Mouse (Mus musculus) G1E (cell line): ENCODE results near the gene Zfp46. TPM values are rescaled to one million over a fixed set of nuclear protein-coding genes. Genes with fewer than 3 reads are reported as not detected.

Source experiments
- ATAC-seq: 2 replicates; pipeline ENCODE4 v1.8.0; 2016; ENCODE audit warnings: mild to moderate bottlenecking; ENCODE audit not compliant: insufficient number of reproducible peaks, poor library complexity, low FRiP score, severe bottlenecking; ENCODE audit errors: extremely low read depth
- DNase-seq: peaks from one replicate; pipeline ENCODE4 v3.0.0; 2012; ENCODE audit warnings: low spot score
- H3K27me3 ChIP-seq: 2 replicates; pipeline ENCODE4 v1.6.1; 2012; ENCODE audit warnings: mild to moderate bottlenecking, low read length, inconsistent platforms; ENCODE audit not compliant: insufficient read depth
- H3K36me3 ChIP-seq: replicated peaks from 2 replicates; pipeline ENCODE3; 2012; ENCODE audit warnings: mild to moderate bottlenecking, inconsistent platforms
- H3K4me1 ChIP-seq: 2 replicates; pipeline ENCODE4 v1.6.1; 2012; ENCODE audit warnings: low read depth, low read length, inconsistent platforms, mixed read lengths; ENCODE audit not compliant: insufficient read depth
- H3K4me3 ChIP-seq: 2 replicates; pipeline ENCODE4 v1.5.1; 2012; ENCODE audit warnings: low read depth, mild to moderate bottlenecking, inconsistent platforms, low read length, moderate library complexity, mixed read lengths
- H3K9me3 ChIP-seq: replicated peaks from 2 replicates; pipeline ENCODE4 v1.6.1; 2012; ENCODE audit warnings: inconsistent platforms
- CTCF ChIP-seq: IDR thresholded peaks from 2 replicates; pipeline ENCODE4 v1.5.1; 2012; ENCODE audit warnings: low read depth, low read length, inconsistent platforms, mixed read lengths
- GATA1 ChIP-seq: IDR thresholded peaks from 2 replicates; pipeline ENCODE4 v1.6.1; 2012; ENCODE audit warnings: borderline replicate concordance, low read length, inconsistent platforms, mixed read lengths
- GATA2 ChIP-seq: IDR thresholded peaks from 2 replicates; pipeline ENCODE4 v1.6.1; 2012; ENCODE audit warnings: low read depth, low read length, inconsistent platforms, borderline replicate concordance
- POLR2AphosphoS5 ChIP-seq: IDR thresholded peaks from 2 replicates; pipeline ENCODE4 v1.6.1; 2012; ENCODE audit warnings: low read depth, low read length, inconsistent platforms; ENCODE audit not compliant: insufficient replicate concordance
- TAL1 ChIP-seq: conservative IDR thresholded peaks from 2 replicates; pipeline ENCODE4 v1.6.1; 2012; ENCODE audit warnings: low read depth, low read length, inconsistent platforms, mixed read lengths
- polyA plus RNA-seq: library from polyadenylated mRNA; stranded (reverse); fragments of >175 nt; gene quantifications from 2 replicates; pipeline ENCODE4 v1.2.3, GENCODE M21; 2012
- total RNA-seq, 2 experiments: library from RNA; stranded (forward) in 1 of 2; stranded (reverse) in 1 of 2; fragments of 200-1000 nt in 1 of 2; fragments of >200 nt in 1 of 2; fragmentation: Nextera tagmentation in 1 of 2; gene quantifications; 2 replicates each; pipeline ENCODE4 v1.2.3; 2014 to 2017

The Zfp46 gene
- total RNA-seq (2014; fragmentation: Nextera tagmentation) (17.7 and 19.9 TPM in 2 replicates), total RNA-seq (2017) (13.2 and 13.9 TPM in 2 replicates), polyA plus RNA-seq (6.1 and 6.7 TPM in 2 replicates)

DNA sequence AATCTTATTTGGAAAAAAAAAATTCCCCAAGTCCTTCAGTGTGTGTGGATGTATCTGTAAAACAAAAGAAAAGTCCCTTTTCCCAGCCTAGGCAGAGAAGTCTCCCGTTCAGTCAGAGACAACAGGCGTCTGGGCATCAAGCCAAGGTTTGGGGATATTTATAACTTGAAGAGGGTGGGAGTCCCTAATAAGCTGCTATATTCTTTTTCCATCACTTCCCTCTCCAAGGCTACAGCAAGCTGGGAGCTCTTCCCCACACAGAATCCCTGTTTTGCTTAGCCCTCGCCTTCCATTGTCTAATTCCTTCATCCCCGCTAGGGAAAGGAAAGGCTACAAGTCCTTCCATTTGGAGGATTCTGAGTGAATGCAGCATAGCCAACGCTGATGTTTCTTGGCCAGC is at the start of gene Zfp46:
Gene Zfp46, plus strand, starts transcription at position 229 of the 400 bp plus-strand sequence.
- TF ChIP-seq TAL1 (no peak), POLR2AphosphoS5 (no peak)
- peaks cover 15% of the 10 kb centered on the region for H3K27me3 ChIP-seq
- peaks cover 27% of the 10 kb centered on the region for H3K4me1 ChIP-seq
- peak within 1 kb of the TSS; percentile 77 for H3K4me3 ChIP-seq
- ATAC-seq (no peak), DNase-seq (no peak)
- peaks cover 4% of the 10 kb centered on the region; the same call in 1 of the 2 replicates for H3K9me3 ChIP-seq
- H3K36me3 ChIP-seq, result peaks cover 23% of the 10 kb centered on the region

- ATAC-seq (no peak), DNase-seq (no peak)
- Histone ChIP-seq H3K9me3 (0 out of 2 replicates have a peak, but pooled peaks cover 4% of the 10 kb centered on the region), H3K4me3 (no peak overlapping the region), H3K36me3 (no peaks in the 10 kb centered on the region), H3K27me3 (peaks cover 58% of the 10 kb centered on the region), H3K4me1 (peaks cover 4% of the 10 kb centered on the region)
- no peak for TF ChIP-seq TAL1
- TF ChIP-seq POLR2AphosphoS5, result no peak
- TF ChIP-seq GATA1, result no peak
- TF ChIP-seq GATA2, result no peak
- TF ChIP-seq CTCF, result no peak
Measured at GRCm38 (mm10) chr4:136238669-136239068, 45.8 kb upstream of the Zfp46 start.

- H3K4me3 ChIP-seq, result no peak overlapping the region
- no peak for TF ChIP-seq POLR2AphosphoS5
- no peak for TF ChIP-seq GATA1
- TF ChIP-seq CTCF, result no peak
- no peak for TF ChIP-seq GATA2
- no peak for TF ChIP-seq TAL1
- H3K36me3 ChIP-seq, result no peaks in the 10 kb centered on the region
- peaks cover 4% of the 10 kb centered on the region for H3K4me1 ChIP-seq
- ATAC-seq (no peak), DNase-seq (no peak)
- 0 out of 2 replicates have a peak, but pooled peaks cover 4% of the 10 kb centered on the region for H3K9me3 ChIP-seq
- peaks cover 56% of the 10 kb centered on the region for H3K27me3 ChIP-seq
Measured at GRCm38 (mm10) chr4:136239111-136239510, 45.4 kb upstream of the Zfp46 start.

DNA sequence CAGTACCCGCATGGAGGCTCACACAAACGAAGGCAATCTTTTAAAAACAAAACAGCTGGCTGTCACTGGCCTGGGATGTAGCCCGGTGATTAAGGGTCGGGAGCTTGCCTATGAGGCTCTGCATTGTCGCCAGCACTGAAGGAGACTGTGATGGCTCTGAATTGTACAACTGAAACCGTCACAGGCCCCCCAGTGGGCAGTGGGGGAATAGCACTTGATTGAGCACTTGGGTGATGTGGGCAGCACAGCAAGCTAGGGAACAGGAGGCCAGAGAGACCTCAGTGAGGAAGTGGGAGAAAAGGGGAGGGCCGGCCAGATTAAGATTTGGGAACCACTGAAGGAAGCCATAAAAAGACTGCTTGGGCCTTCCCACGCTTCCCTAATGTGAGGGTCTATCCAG is 44.9 kb upstream of the Zfp46 start:
- 0 out of 2 replicates have a peak, but pooled peaks cover 4% of the 10 kb centered on the region for H3K9me3 ChIP-seq

DNA sequence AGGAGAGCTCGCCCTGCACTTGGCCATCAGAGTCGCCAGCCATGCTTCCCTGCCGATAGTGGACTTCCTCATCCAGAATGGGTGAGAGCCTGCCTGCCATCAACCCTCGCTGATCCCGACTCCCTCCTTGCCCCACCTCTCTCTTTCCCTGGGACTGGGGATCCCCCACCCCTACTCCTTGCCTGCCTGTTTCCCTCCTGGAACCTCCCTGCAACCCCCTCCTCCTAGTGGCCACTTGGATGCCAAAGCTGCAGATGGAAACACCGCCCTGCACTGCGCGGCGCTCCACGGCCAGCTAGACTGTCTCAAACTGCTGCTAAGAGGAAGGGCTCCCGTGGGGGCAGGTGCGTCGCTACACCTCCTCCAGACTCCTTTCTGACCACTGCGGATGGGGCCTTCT is 44.4 kb upstream of the Zfp46 start:
- Histone ChIP-seq H3K27me3 (peaks cover 57% of the 10 kb centered on the region), H3K4me1 (peaks cover 4% of the 10 kb centered on the region), H3K4me3 (no peak overlapping the region), H3K36me3 (no peaks in the 10 kb centered on the region), H3K9me3 (0 out of 2 replicates have a peak, but pooled peaks cover 4% of the 10 kb centered on the region)
- no peak for TF ChIP-seq GATA2
- TF ChIP-seq GATA1, result no peak
- TF ChIP-seq CTCF, result no peak
- TF ChIP-seq POLR2AphosphoS5, result no peak
- TF ChIP-seq TAL1, result no peak
- ATAC-seq, result no peak
- no peak for DNase-seq

More for the DNA sequence above, 44.9 kb upstream of the Zfp46 start:
- TF ChIP-seq GATA2 (no peak), GATA1 (no peak), CTCF (peak; percentile 66), POLR2AphosphoS5 (no peak)
- Histone ChIP-seq H3K36me3 (no peaks in the 10 kb centered on the region), H3K4me3 (no peak overlapping the region), H3K4me1 (peaks cover 4% of the 10 kb centered on the region), H3K27me3 (peaks cover 53% of the 10 kb centered on the region)
- DNase-seq (peak; percentile 66), ATAC-seq (peak; percentile 54; the same call in 1 of the 2 replicates)

DNA sequence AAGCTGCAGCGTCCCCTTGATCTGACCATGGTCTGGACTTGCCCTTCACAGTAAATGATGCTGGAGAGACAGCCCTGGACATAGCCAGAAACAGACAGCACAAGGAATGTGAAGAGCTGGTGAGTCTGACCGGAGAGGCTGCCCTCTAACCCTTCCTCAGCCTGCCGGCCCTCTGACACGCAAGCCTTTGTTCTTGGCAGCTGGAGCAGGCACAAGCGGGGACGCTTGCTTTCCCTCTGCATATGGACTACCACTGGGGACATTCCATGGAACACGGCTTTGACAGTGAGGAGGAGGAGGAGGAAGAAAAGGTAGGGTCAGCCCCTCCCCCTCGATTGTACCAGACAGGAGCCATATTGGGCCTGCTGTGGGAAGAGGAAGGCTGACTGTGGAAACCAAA is 43.5 kb upstream of the Zfp46 start:
- DNase-seq (no peak), ATAC-seq (no peak)

More for the DNA sequence above, 43.5 kb upstream of the Zfp46 start:
- H3K36me3 ChIP-seq, result no peaks in the 10 kb centered on the region
- no peak overlapping the region for H3K4me3 ChIP-seq
- TF ChIP-seq GATA1 (no peak), CTCF (no peak), TAL1 (no peak), GATA2 (no peak), POLR2AphosphoS5 (no peak)
- peaks cover 62% of the 10 kb centered on the region for H3K27me3 ChIP-seq
- 0 out of 2 replicates have a peak, but pooled peaks cover 2% of the 10 kb centered on the region for H3K9me3 ChIP-seq
- peaks cover 4% of the 10 kb centered on the region for H3K4me1 ChIP-seq
